ENCODE assay signal across 13 mouse cellular contexts in the genomic region with DNA sequence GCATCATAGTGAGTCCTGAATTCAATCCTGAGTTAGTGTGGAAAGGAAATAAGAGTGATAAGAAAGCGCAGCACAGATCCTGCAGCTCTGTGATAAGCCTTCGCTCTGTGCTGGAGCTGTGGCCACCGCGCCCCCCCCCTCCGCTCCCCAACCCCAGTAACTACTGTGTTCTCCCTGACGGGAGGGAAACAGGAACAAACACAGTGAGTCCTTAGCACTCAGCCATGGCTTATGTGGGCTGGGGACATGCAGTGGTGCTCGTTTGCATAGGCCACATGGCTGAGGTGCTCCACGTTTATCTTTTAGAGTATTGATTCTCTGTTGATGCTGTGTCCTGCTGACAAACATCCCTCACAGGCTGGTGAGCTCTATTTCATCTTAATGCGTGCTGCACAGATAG. TPM values are rescaled to one million over a fixed set of nuclear protein-coding genes. Genes with fewer than 3 reads are reported as not detected.
DNase-seq lines count a peak whose midpoint lies in the region; ATAC-seq and TF ChIP-seq lines count a peak whose summit lies in the region.
"Had no signal": no experiment of that assay in that cellular context is flagged by ENCODE, and none has a peak within 500 bp of the region (broad histone marks: within the 10 kb centered on the region; RNA-seq: fewer than 3 reads in every experiment).

No protein-coding gene starts in this region.

- no peaks in the 10 kb centered on the region for H3K9me3 ChIP-seq in heart, embryonic 11.5 days (replicated peaks; ENCODE audit: control insufficient read depth, low read length)
- no peaks in the 10 kb centered on the region for H3K9me3 ChIP-seq in midbrain, embryonic 14.5 days (ENCODE audit: control insufficient read depth, low read length)
- no peaks in the 10 kb centered on the region for H3K9me3 ChIP-seq in midbrain, embryonic 15.5 days
- no peaks in the 10 kb centered on the region for H3K9me3 ChIP-seq in liver, embryonic 16.5 days (replicated peaks; ENCODE audit: control insufficient read depth, low read length)
- H3K9me3 ChIP-seq in stomach, postnatal 0 days (ENCODE audit: control insufficient read depth, low read length): no peaks in the 10 kb centered on the region

- no peaks in the 10 kb centered on the region for H3K27me3 ChIP-seq in heart, embryonic 11.5 days (ENCODE audit: control insufficient read depth, insufficient read depth, low read length)
- no peaks in the 10 kb centered on the region for H3K27me3 ChIP-seq in midbrain, embryonic 14.5 days (ENCODE audit: control insufficient read depth, insufficient read depth, low read length)
- no peaks in the 10 kb centered on the region for H3K27me3 ChIP-seq in midbrain, embryonic 15.5 days (replicated peaks)
- H3K27me3 ChIP-seq in liver, embryonic 16.5 days (ENCODE audit: control insufficient read depth, insufficient read depth, low read depth, low read length): no peaks in the 10 kb centered on the region
- no peaks in the 10 kb centered on the region for H3K27me3 ChIP-seq in stomach, postnatal 0 days (ENCODE audit: control insufficient read depth, insufficient read depth, low read length)
- H3K27me3 ChIP-seq: Patski had no signal

- H3K4me2 ChIP-seq in heart, embryonic 11.5 days: no peak overlapping the region
- no peak overlapping the region for H3K4me2 ChIP-seq in midbrain, embryonic 14.5 days (ENCODE audit: low read length)
- H3K4me2 ChIP-seq in midbrain, embryonic 15.5 days: no peak overlapping the region
- no peak overlapping the region for H3K4me2 ChIP-seq in liver, embryonic 16.5 days (ENCODE audit: low read depth, low read length)
- H3K4me2 ChIP-seq in stomach, postnatal 0 days (replicated peaks; ENCODE audit: low read depth): no peak overlapping the region

- intact Hi-C loops in heart, postnatal 25 days (cut with DNase I): no loop called here

- no peak for DNase-seq in heart, postnatal 25 days (ENCODE audit: low spot score)
- peak; percentile 20 for DNase-seq in midbrain, embryonic 14.5 days
- peak; percentile 28 for DNase-seq in stomach, postnatal 0 days (ENCODE audit: low spot score)
- DNase-seq in B cell, adult 2 months: no peak
- no peak for DNase-seq in kidney, adult 18-20 months
- DNase-seq: forebrain, postnatal 0 days; gastrocnemius, postnatal 36 days; kidney, adult 11 months; thymus, postnatal 36 days had no signal

- no peak overlapping the region for H3K4me3 ChIP-seq in heart, embryonic 11.5 days (ENCODE audit: low read depth, low read length)
- no peak overlapping the region for H3K4me3 ChIP-seq in midbrain, embryonic 14.5 days (replicated peaks; ENCODE audit: low read depth, low read length)
- no peak overlapping the region for H3K4me3 ChIP-seq in midbrain, embryonic 15.5 days
- H3K4me3 ChIP-seq in liver, embryonic 16.5 days (ENCODE audit: low read depth, low read length): no peak overlapping the region
- H3K4me3 ChIP-seq in stomach, postnatal 0 days (ENCODE audit: low read depth, low read length): no peak overlapping the region

- no peak for TF ChIP-seq EP300 in stomach, postnatal 0 days (optimal IDR thresholded peaks at IDR 0.05)

- peaks cover 6% of the 10 kb centered on the region; the same call in 1 of the 2 replicates for H3K4me1 ChIP-seq in heart, embryonic 11.5 days (ENCODE audit: control insufficient read depth, insufficient read depth, low read length)
- no peaks in the 10 kb centered on the region for H3K4me1 ChIP-seq in midbrain, embryonic 14.5 days (ENCODE audit: control insufficient read depth, insufficient read depth, low read length)
- no peaks in the 10 kb centered on the region for H3K4me1 ChIP-seq in midbrain, embryonic 15.5 days
- peaks cover 4% of the 10 kb centered on the region for H3K4me1 ChIP-seq in liver, embryonic 16.5 days (ENCODE audit: control insufficient read depth, low read depth, low read length)
- H3K4me1 ChIP-seq in stomach, postnatal 0 days (replicated peaks; ENCODE audit: control insufficient read depth, insufficient read depth): no peaks in the 10 kb centered on the region

- no peak overlapping the region for H3K9ac ChIP-seq in heart, embryonic 11.5 days (ENCODE audit: low read depth, low read length)
- no peak overlapping the region for H3K9ac ChIP-seq in midbrain, embryonic 14.5 days (replicated peaks; ENCODE audit: low read length)
- no peak overlapping the region for H3K9ac ChIP-seq in midbrain, embryonic 15.5 days
- no peak overlapping the region for H3K9ac ChIP-seq in liver, embryonic 16.5 days (ENCODE audit: low read depth, low read length)
- no peak overlapping the region for H3K9ac ChIP-seq in stomach, postnatal 0 days (ENCODE audit: low read length)
- H3K9ac ChIP-seq: forebrain, postnatal 0 days had no signal

- peaks cover 8% of the 10 kb centered on the region for H3K36me3 ChIP-seq in heart, embryonic 11.5 days (ENCODE audit: control insufficient read depth, insufficient read depth, low read length)
- H3K36me3 ChIP-seq in midbrain, embryonic 14.5 days (ENCODE audit: control insufficient read depth, insufficient read depth, low read length): peaks cover 42% of the 10 kb centered on the region
- no peaks in the 10 kb centered on the region; the same call in 1 of the 2 replicates for H3K36me3 ChIP-seq in midbrain, embryonic 15.5 days (replicated peaks)
- H3K36me3 ChIP-seq in liver, embryonic 16.5 days (ENCODE audit: control insufficient read depth, insufficient read depth): no peaks in the 10 kb centered on the region
- H3K36me3 ChIP-seq in stomach, postnatal 0 days (ENCODE audit: control insufficient read depth, insufficient read depth, low read length): peaks cover 8% of the 10 kb centered on the region; the same call in 1 of the 2 replicates

- TF ChIP-seq CTCF in stomach, postnatal 0 days (IDR thresholded peaks at IDR 0.05; ENCODE audit: low read depth): no peak

- peak; percentile 73; the same call in 1 of the 2 replicates for ATAC-seq in heart, embryonic 11.5 days (replicated peaks; ENCODE audit: insufficient number of reproducible peaks, low FRiP score, low TSS enrichment)
- ATAC-seq in midbrain, embryonic 14.5 days (ENCODE audit: low FRiP score, low TSS enrichment): no peak
- ATAC-seq in midbrain, embryonic 15.5 days (replicated peaks): no peak
- ATAC-seq in liver, embryonic 16.5 days (ENCODE audit: low read depth): peak; percentile 90
- ATAC-seq in stomach, postnatal 0 days (ENCODE audit: low FRiP score, low TSS enrichment): no peak
- ATAC-seq: forebrain, postnatal 0 days; Patski had no signal

- peak overlapping the region; percentile 12; the same call in 1 of the 2 replicates for H3K27ac ChIP-seq in heart, embryonic 11.5 days (ENCODE audit: low read depth, low read length)
- no peak overlapping the region for H3K27ac ChIP-seq in midbrain, embryonic 14.5 days (replicated peaks; ENCODE audit: low read depth, low read length)
- H3K27ac ChIP-seq in midbrain, embryonic 15.5 days: no peak overlapping the region
- no peak overlapping the region for H3K27ac ChIP-seq in liver, embryonic 16.5 days (ENCODE audit: low read length)
- no peak overlapping the region for H3K27ac ChIP-seq in stomach, postnatal 0 days (replicated peaks)

- WGBS in heart, embryonic 11.5 days (ENCODE audit: insufficient replicate concordance): 19% methylated on average over 9 of the region's 9 CpGs
- 70% methylated on average over 9 of the region's 9 CpGs for WGBS in midbrain, embryonic 14.5 days
- WGBS in midbrain, embryonic 15.5 days: 69% methylated on average over 9 of the region's 9 CpGs
- WGBS in liver, embryonic 16.5 days (ENCODE audit: insufficient replicate concordance): 7% methylated on average over 9 of the region's 9 CpGs
- WGBS in stomach, postnatal 0 days: 60% methylated on average over 9 of the region's 9 CpGs

RNA-seq across cellular contexts. Expression of gene Ryk, which starts 55.4 kb away (rescaled TPM):
- polyA plus RNA-seq in heart, embryonic 11.5 days (2014; fragmentation: Nextera tagmentation; extraction: Ambion mirVana): 17.4 and 20.4 TPM in 2 replicates
- 10 to 100 TPM; 39.4 to 41.8 TPM for total RNA-seq in heart, postnatal 25 days (2021)
- polyA plus RNA-seq in midbrain, embryonic 14.5 days (2014; fragmentation: Nextera tagmentation; extraction: Ambion mirVana): 15.5 and 18.5 TPM in 2 replicates
- polyA plus RNA-seq in midbrain, embryonic 15.5 days (2015; fragmentation: Nextera tagmentation; extraction: Ambion mirVana): 12.5 and 14.1 TPM in 2 replicates
- polyA plus RNA-seq in liver, embryonic 16.5 days (2015; fragmentation: Nextera tagmentation; extraction: Ambion mirVana): 3.0 and 3.2 TPM in 2 replicates
- 16.8 and 24.2 TPM in 2 replicates for polyA plus RNA-seq in stomach, postnatal 0 days (2015; fragmentation: Nextera tagmentation; extraction: Ambion mirVana)

Comparison
In these comparisons a context has a peak if more than half of its experiments do, and no peak if none do; other contexts are left out.
1. ATAC-seq: peak in heart, embryonic 11.5 days (single experiment) and liver, embryonic 16.5 days (single experiment); none in midbrain, embryonic 14.5 days (single experiment), midbrain, embryonic 15.5 days (single experiment) and stomach, postnatal 0 days (single experiment).
2. DNase-seq: peak in midbrain, embryonic 14.5 days (single experiment) and stomach, postnatal 0 days (single experiment); none in heart, postnatal 25 days (single experiment), B cell, adult 2 months (0 of 2) and kidney, adult 18-20 months (single experiment).